Comparison of ENCODE assay signal across 16 mouse cellular contexts in genomic region chr1:167352403-167352802, GRCm38 (mm10).
"Had no signal": no experiment of that assay in that cellular context is flagged by ENCODE, and none has a peak within 500 bp of the region (broad histone marks: within the 10 kb centered on the region; RNA-seq: fewer than 3 reads in every experiment).

No protein-coding gene starts in this region.

- H3K4me3 ChIP-seq: left cerebral cortex, adult 2 months; liver, embryonic 12.5 days; midbrain, embryonic 12.5 days; midbrain, embryonic 15.5 days; neural tube, embryonic 12.5 days; neural tube, embryonic 15.5 days had no signal

- H3K27ac ChIP-seq: kidney, postnatal 0 days; left cerebral cortex, adult 2 months; liver, embryonic 12.5 days; macrophage; midbrain, embryonic 12.5 days; midbrain, embryonic 15.5 days; neural tube, embryonic 12.5 days; neural tube, embryonic 15.5 days had no signal

- H3K27me3 ChIP-seq: liver, embryonic 12.5 days; midbrain, embryonic 12.5 days; midbrain, embryonic 15.5 days; neural tube, embryonic 12.5 days; neural tube, embryonic 15.5 days had no signal

- DNase-seq: kidney, adult 2 months; layer of hippocampus, postnatal 36 days; lung, embryonic 14.5 days; right cerebral cortex, postnatal 25 days; thymus, adult 2 months; thymus, postnatal 14 days; thymus, postnatal 4 days had no signal

- H3K9me3 ChIP-seq: liver, embryonic 12.5 days; midbrain, embryonic 12.5 days; midbrain, embryonic 15.5 days; neural tube, embryonic 12.5 days; neural tube, embryonic 15.5 days had no signal

- ATAC-seq: liver, embryonic 12.5 days; lung, postnatal 0 days; midbrain, embryonic 15.5 days had no signal

- H3K4me2 ChIP-seq: liver, embryonic 12.5 days; lung, embryonic 14.5 days; midbrain, embryonic 12.5 days; midbrain, embryonic 15.5 days; neural tube, embryonic 12.5 days; neural tube, embryonic 15.5 days had no signal

- H3K9ac ChIP-seq: liver, embryonic 12.5 days; lung, embryonic 14.5 days; midbrain, embryonic 12.5 days; midbrain, embryonic 15.5 days; neural tube, embryonic 12.5 days; neural tube, embryonic 15.5 days had no signal
